Mouse (Mus musculus) kidney, postnatal 14 days (tissue): Measurements from ENCODE around the gene Mink1.

ENCODE experiments used
- DNase-seq: peaks from one replicate; pipeline ENCODE4 v3.0.0; 2022; ENCODE audit warnings: mixed read lengths

Gene Mink1

DNA sequence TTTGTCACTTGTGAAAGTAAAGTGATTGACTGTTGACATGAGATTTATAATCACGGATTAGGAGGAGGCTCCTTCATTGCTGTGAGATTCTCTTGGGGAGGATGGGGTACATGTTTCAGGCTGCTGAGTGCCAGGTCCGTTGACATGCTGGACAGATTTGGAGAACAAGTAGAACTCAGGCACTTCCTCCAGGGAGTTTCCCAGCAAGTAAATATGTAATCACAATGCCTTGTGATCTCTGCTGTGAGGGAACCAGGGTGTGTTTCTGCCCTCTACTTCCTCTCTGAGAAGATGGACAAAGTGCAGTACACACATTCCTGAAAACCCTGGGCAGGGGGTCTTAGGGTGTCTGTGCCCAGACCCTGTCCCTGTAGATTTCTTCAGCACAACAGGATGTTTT lies 33.0 kb downstream of the Mink1 start:
- peak; percentile 44 for DNase-seq

DNA sequence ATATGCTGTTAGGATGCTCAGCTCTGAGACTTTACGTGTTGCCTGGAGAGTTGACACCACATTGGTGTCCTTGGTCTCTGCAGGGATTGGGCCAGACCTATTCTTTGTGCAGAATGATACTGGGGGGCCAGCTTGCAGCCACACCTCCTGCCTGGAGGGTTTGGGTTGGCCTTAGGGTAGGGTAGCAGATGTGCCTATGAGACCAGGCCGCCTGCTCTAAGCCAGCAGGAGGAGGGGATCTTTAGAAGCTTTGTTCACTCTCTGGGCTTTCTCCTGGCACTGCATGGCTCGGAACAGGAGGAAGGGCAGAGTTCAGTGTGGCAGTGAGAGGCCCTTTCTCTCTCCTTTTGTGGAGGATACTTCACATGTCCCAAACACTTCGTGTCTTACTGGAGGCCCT lies 33.4 kb downstream of the Mink1 start:
- no peak for DNase-seq

DNA sequence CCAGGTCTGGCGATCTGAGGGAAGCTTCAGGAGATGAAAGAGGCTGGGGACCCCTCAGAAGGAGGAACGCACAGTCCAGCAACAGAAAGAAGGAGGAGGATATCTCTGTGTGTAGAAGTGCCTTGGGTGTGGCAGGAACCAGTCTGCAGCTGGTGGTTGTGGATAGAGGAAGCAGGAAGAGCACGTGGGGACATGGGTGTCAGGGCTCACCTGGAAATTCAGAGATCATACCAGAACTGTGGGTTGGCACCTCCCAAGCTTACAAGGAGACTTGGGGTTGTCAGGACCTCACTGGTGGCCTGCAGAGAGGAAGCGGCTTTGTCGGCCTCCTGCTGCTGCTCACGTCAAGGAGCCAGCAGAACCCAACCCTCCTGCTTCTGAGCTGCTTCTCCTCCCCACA lies 34.6 kb downstream of the Mink1 start:
- no peak for DNase-seq

DNA sequence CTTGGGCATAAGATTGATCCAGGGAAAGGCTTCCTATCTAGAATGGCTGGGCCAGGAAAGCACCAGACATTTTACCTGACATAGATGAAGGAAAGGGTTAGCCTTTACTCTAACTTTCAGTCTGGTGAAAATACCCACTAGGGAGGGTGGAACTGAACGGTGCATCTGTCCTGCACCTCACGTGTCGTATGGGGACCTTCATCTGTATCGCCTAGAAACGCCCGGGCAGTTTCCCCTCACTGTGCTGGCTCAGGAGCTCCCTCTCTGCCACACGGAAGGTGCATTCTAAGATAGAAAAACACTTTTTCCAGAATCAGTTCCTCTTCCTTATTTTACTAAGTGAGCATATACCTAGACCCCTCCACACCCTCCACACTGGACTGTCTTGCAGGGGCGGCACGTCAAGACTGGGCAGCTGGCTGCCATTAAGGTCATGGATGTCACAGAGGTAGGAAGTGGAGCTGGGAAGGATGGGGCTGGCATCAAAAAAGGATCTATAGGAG lies 35.8 kb downstream of the Mink1 start:
- DNase-seq, result no peak

GRCm38 (mm10) chr11:70605024-70605566 lies 42.4 kb downstream of the Mink1 start:
- DNase-seq, result peak; percentile 85

DNA sequence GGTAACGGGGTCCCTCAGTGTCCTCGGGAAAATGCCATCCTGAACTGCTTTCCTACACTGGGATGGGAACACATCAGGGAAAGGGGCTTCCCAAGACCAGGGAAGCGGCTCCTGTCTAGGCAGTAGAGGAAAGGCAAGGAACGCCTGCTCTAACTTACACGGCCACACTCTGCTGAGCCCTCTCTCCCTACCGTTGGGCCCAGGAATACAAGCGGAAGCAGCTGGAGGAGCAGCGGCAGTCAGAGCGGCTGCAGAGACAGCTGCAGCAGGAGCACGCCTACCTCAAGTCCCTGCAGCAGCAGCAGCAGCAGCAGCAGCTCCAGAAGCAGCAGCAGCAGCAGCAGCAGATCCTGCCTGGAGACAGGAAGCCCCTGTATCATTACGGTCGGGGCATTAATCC lies 44.0 kb downstream of the Mink1 start:
- DNase-seq, result no peak

DNA sequence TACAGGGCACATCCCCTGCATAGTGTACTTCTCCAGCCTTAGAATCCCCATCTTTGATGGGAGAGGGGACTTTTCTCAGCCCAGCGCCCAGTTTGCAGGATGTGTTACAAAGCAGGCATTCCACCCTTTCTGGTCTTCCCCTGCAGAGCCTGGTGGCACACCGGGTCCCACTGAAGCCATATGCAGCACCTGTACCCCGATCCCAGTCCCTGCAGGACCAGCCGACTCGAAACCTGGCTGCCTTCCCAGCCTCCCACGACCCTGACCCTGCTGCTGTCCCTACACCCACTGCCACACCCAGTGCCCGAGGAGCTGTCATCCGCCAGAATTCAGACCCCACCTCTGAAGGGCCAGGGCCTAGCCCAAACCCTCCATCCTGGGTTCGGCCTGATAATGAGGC lies 44.9 kb downstream of the Mink1 start:
- DNase-seq, result no peak

DNA sequence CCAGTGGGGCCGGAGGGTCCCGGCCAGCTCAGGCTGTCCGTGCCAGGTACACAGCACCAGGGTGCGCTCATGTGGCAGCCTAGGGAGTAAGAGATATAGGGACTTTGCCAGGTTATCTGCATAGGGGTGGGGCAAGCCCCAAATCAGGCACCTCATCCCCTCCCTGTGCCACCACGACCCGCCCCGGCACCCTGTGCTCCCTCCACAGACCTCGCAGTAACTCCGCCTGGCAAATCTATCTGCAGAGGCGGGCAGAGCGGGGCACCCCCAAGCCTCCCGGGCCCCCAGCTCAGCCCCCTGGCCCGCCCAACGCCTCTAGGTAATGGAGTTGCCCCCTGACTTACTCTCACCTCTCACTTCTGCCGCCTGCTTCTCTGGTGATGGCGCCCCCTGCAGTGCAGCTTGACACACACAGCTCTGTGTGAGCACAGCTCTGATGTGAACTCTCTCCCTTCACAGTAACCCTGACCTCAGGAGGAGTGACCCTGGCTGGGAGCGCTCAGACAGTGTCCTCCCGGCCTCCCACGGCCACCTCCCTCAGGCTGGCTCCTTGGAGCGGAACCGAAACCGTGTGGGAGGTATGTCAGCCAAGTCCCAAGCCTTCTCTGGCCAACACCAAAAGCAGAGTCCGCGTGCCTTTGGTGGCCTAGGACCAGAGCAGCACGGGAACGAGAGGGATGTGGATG lies 45.8 kb downstream of the Mink1 start:
- DNase-seq, result peak; percentile 51

DNA sequence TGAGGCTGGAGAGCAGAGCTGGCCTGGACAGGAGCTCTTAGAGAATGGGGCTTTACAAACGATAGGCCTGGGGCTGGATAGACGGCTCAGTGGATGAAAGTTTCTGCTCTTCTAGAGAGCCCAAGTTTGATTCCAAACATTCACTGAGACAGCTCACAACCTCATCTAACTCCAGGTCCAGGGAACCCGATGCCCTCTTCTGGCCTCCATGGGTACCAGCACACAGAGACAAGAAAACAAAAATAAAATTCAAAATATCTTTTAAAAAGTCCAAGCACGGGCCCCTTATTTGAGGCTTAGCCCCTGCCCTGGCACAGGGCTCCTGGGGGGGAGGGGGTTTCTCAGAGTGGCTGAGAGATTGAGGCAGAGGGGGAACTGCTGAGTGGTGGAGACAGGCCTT lies 48.1 kb downstream of the Mink1 start:
- DNase-seq, result no peak

DNA sequence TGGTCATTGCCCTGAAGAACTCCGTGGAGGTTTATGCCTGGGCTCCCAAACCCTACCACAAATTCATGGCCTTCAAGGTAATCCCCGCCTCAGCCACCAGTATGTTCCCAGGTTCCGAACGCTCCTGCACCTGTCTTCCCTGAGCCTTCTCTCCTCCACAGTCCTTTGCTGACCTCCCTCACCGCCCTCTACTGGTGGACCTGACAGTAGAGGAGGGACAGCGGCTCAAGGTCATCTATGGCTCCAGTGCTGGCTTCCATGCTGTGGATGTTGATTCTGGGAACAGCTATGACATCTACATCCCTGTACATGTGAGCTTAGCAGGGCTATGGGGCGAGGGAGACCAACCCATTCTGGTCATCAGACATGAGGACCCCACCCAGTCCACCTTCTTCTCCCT lies 49.8 kb downstream of the Mink1 start:
- no peak for DNase-seq

- DNase-seq, result peak; percentile 81
Observed at GRCm38 (mm10) chr11:70615074-70615473, 52.4 kb downstream of the Mink1 start.

DNA sequence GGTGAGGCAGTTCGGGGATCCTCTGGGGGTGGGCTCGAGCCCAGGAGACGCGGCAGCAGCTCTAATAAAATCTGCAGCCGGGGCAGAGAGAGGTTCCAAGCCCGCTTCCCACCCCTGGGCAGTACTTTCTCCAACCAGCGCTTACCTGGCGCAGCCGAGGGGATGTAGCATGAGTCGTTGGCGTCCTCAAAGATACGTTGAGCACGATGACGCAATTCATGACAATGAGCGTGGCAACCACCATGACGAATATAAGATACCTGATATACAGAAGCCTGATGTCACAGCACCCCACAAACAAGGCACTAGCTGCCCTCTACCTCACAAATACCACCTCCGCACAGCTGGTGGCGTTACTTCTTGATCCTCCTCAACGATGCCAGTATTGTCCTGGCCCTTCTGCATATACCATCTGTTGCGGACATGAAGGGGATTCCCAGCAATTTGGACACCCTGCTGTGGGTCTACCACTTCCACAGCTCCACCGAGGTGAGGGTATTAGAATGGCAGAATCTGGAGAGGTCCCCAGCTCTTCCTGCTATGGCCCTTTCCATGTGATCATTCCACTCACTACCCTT lies 52.9 kb downstream of the Mink1 start, which contains the start of gene 4930544D05Rik:
4930544D05Rik (plus strand) TSS at position 333 of the 578 bp plus-strand sequence.
- DNase-seq, result no peak

GRCm38 (mm10) chr11:70619101-70619500 lies 56.4 kb downstream of the Mink1 start, which contains the start of gene Chrne:
Chrne (minus strand) TSS chr11:70619216.
- DNase-seq, result no peak

- no peak for DNase-seq
Observed at GRCm38 (mm10) chr11:70621972-70622814, 59.5 kb downstream of the Mink1 start.

DNA sequence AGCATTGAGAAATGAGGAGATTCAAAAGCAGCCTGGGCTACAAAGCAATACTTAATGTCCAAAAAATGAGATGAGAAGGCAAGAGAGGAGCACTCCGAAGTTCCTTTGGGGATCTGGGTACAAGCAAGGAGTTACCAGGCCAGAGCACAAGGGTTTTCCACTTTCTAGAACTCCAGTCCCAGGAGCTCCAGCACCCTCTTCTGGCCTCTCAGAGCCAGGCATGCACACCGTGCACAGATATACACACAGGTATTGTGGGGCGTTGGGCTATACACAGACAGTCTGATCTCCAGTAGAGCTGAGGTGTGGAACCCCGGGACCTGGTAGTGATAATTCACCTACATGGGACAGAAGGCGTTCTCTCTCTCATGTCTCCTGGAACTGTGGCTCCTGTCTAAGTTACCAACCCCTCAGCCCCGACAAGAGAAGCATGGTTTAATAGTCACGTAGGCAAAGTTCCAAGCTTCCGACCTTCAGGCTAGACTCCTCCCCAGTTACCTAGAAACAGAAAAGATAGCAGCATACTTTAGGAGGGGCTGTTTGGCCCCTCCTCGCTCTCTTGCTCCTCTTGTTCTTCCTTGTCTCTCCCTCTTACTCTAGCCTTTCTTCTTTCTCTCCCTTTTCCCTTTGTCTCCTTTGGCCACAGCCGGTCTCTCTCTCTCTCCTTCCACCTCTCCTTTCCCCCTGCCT lies 60.5 kb downstream of the Mink1 start:
- DNase-seq, result no peak

DNA sequence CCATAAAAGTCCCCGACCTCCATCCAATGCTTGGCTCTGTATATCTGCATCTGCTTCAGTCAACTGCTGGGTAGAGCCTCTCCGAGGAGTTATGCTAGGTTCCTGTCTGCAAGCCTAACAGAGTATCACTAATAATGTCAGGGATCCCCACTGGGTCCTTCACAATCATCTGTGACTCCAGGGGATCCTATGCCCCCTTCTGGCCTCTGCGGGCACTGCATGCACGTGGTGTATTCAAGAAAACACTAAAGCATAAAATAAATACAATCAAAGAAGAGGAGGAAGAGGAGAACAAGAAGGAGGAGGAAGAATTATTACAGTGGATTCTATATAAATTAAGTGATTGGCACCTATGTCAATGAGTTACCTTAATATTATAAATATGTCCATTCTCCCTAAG lies 62.8 kb downstream of the Mink1 start:
- DNase-seq, result peak; percentile 53

DNA sequence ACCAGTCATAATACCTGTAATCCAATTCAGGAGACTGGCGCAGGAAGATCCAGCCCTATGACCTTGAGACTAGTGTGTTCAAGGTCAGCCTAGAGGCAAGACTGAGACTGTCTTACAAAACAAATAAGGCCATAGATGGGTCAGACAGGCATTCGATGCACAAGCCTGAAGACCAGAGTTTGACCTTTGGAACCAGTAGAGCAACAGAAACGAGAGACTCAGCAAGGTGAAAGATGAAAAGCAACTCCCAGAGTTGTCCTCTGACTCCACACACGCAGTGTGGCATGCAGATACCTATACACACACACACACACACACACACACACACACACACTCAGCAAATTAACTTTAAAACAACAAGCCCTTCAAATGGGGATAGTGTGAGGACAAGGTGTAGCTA lies 64.2 kb downstream of the Mink1 start:
- DNase-seq, result no peak

DNA sequence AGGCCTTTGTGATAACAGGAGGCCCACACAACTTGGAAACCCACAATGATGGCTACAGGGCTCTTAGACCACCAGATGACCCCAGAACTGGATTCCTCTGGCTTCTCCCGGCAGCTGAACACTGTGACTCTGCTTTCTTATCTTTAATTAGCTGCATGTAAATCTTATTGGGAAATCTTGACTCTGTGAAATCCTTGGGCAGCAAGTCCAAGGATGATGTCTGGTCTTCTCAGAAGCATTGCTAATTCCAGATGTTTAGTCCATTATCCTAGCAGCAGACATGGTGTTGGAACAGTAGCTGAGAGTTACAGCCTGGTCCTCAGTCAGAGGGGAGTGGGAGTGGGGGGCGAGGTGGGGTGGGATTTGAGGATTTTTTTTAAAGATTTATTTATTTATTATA lies 65.8 kb downstream of the Mink1 start:
- no peak for DNase-seq

GRCm38 (mm10) chr11:70629557-70629956 lies 66.9 kb downstream of the Mink1 start:
- DNase-seq, result no peak

DNA sequence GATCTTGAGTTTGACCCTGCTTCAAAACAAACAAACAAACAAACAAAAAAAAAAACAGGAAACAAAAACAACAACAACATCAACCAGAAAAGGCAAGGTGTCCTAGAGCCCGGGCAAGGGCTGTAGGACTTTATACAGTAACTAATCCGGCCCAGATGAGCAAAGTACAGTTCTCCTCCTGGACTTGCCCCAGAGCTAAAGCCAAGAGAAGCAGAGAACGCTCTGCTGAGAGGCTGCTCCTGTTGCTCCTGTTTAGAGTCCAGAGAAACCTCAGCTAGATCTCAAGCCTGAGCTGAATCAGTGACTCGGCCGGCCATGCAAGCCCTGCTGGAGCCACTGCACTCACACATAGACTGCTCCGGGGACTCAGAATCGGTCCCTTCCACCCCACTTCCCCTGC lies 67.4 kb downstream of the Mink1 start:
- DNase-seq, result peak; percentile 66

DNA sequence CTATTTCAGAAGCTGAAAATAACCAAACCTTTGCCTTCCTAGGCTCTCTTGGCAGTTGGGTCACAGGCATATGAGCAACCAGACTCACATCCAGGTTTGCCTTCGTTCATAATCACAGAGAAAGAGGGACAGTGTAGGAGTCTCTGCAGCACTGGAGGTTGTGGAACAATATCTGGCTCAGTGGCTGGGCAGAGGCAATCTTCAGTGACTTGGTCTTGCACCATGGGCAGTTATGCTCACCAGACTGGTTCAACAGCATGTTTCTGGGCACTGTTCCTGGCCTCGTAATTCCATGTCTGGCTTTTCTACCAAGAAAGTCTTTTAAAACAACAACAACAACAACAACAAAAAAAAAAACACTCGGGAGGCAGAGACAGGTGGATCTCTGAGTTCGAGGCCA lies 72.9 kb downstream of the Mink1 start:
- no peak for DNase-seq

GRCm38 (mm10) chr11:70637764-70638163 lies 75.1 kb downstream of the Mink1 start:
- no peak for DNase-seq

DNA sequence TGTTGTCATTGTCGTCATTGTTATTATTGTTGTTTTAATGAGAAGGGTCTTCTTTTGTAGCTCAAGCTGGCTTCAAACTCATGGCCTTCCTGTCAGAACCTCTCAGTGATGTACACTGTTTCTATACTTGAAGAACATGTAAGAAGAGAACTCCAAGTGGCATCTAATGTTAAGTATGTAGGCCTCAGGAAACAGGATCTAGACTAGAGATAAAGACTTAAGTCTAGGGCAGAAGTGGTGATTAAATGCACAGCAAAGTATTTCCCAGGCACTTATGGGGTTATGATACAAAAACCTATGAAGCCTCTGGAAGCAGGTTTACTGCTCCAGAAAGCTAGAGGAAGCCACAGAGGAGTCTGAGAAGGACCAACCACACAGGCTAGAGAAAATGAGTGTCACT lies 75.6 kb downstream of the Mink1 start:
- DNase-seq, result no peak
